Mouse (Mus musculus): Measurements from ENCODE around the gene Eefsec. TPM values are rescaled to one million over a fixed set of nuclear protein-coding genes. Genes with fewer than 3 reads are reported as not detected.

Gene Eefsec
- total and polyA plus RNA-seq, 2 experiments from 2014 or later: 11.3 to 12.9 TPM

DNA sequence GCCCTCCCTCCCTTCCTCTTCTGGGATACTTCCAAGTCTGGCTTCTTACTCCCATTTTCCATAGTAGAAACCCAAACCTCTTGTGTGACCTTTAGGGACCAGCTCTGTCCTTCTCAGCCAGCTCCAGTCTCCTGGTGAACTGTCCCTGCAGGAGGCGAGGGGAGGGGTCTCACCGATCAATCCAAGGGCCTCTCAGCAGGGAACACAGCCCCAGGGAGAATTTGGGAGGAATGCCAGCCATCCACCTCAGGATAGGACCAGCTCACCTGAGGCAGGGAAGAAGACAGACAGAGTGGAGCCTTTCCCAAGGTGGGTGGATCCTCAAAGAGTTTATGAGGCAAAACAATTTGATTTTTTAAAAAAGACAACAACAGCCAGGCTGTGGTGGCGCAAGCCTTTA lies 236.2 kb downstream of the Eefsec start:
- ATAC-seq (ENCODE audit: insufficient read depth, low read depth) (no peak), DNase-seq (ENCODE audit: low spot score) (no peak)
- Histone ChIP-seq H3K4me1 (ENCODE audit: control insufficient read depth, insufficient read depth) (no peaks in the 10 kb centered on the region), H3K9ac (replicated peaks; ENCODE audit: low read depth, low read length) (no peak overlapping the region), H3K9me3 (replicated peaks; ENCODE audit: control insufficient read depth, low read length) (no peaks in the 10 kb centered on the region), H3K27me3 (ENCODE audit: control insufficient read depth, insufficient read depth, low read length) (peaks cover 21% of the 10 kb centered on the region), H3K36me3 (replicated peaks; ENCODE audit: control insufficient read depth, insufficient read depth, low read length) (no peaks in the 10 kb centered on the region), H3K4me2 (ENCODE audit: low read depth, low read length) (no peak overlapping the region), H3K27ac (ENCODE audit: low read depth) (no peak overlapping the region), H3K4me3 (ENCODE audit: low read depth, low read length) (no peak overlapping the region)
- TF ChIP-seq EP300 (IDR thresholded peaks at IDR 0.05; ENCODE audit: low read depth): no peak
- TF ChIP-seq CTCF (IDR thresholded peaks at IDR 0.05; ENCODE audit: low read depth): no peak
- WGBS: 76% methylated on average over 3 of the region's 3 CpGs

DNA sequence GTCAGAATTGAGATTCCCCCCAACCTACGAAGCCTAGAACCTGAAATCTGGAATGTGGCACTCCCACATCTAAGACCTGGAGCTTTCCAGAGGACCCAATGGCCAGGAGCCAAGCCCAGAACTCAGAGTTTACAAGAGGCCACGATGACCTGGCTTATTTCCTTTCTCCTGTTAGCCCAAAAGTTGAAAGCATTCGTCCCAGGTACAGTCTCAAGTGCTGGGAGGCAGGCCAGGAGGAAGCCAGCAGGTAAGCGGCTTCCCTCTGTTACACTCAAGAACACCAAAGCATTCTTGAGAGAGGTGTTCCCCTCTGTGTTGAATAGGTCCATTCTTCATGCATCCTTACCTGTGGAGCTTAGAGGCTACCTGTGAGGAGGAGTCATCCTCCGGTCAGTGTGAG lies 236.9 kb downstream of the Eefsec start:
- Histone ChIP-seq H3K9me3 (replicated peaks; ENCODE audit: control insufficient read depth, low read length) (no peaks in the 10 kb centered on the region), H3K9ac (replicated peaks; ENCODE audit: low read depth, low read length) (no peak overlapping the region), H3K27ac (ENCODE audit: low read depth) (no peak overlapping the region), H3K4me1 (ENCODE audit: control insufficient read depth, insufficient read depth) (no peaks in the 10 kb centered on the region), H3K27me3 (ENCODE audit: control insufficient read depth, insufficient read depth, low read length) (peaks cover 29% of the 10 kb centered on the region), H3K4me2 (ENCODE audit: low read depth, low read length) (no peak overlapping the region), H3K4me3 (ENCODE audit: low read depth, low read length) (no peak overlapping the region), H3K36me3 (replicated peaks; ENCODE audit: control insufficient read depth, insufficient read depth, low read length) (no peaks in the 10 kb centered on the region)
- ATAC-seq (ENCODE audit: insufficient read depth, low read depth) (no peak), DNase-seq (ENCODE audit: low spot score) (no peak)
- no peak for TF ChIP-seq CTCF (IDR thresholded peaks at IDR 0.05; ENCODE audit: low read depth)
- no peak for TF ChIP-seq EP300 (IDR thresholded peaks at IDR 0.05; ENCODE audit: low read depth)
- 81% methylated on average over 5 of the region's 5 CpGs for WGBS

DNA sequence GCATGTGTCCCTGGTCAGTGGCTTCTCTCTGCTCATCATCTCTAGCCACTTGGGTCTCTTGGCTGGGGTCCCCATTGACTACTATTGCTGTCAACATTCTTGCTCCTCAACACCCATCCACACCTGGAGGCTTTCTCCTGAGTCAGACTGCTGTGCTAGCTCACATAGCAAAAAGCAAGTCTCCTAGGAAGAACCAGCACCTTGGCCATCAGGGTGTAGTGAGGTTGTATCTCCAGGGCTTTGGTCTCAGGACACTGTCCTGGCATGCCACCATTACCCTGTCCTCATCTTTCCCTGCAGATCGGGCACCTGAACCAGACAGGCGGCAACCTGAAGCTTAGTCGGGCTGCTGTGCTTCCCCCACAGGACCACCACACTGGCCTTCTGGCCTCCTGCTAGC lies 238.0 kb downstream of the Eefsec start:
- Histone ChIP-seq H3K4me3 (ENCODE audit: low read depth, low read length) (no peak overlapping the region), H3K27ac (ENCODE audit: low read depth) (no peak overlapping the region), H3K4me1 (ENCODE audit: control insufficient read depth, insufficient read depth) (no peaks in the 10 kb centered on the region), H3K9ac (replicated peaks; ENCODE audit: low read depth, low read length) (no peak overlapping the region), H3K36me3 (replicated peaks; ENCODE audit: control insufficient read depth, insufficient read depth, low read length) (no peaks in the 10 kb centered on the region), H3K27me3 (ENCODE audit: control insufficient read depth, insufficient read depth, low read length) (peaks cover 40% of the 10 kb centered on the region), H3K4me2 (ENCODE audit: low read depth, low read length) (no peak overlapping the region), H3K9me3 (replicated peaks; ENCODE audit: control insufficient read depth, low read length) (no peaks in the 10 kb centered on the region)
- DNase-seq (ENCODE audit: low spot score) (no peak), ATAC-seq (ENCODE audit: insufficient read depth, low read depth) (no peak)
- WGBS: 80% methylated on average over 3 of the region's 3 CpGs
- TF ChIP-seq EP300 (IDR thresholded peaks at IDR 0.05; ENCODE audit: low read depth) (no peak), CTCF (IDR thresholded peaks at IDR 0.05; ENCODE audit: low read depth) (no peak)

DNA sequence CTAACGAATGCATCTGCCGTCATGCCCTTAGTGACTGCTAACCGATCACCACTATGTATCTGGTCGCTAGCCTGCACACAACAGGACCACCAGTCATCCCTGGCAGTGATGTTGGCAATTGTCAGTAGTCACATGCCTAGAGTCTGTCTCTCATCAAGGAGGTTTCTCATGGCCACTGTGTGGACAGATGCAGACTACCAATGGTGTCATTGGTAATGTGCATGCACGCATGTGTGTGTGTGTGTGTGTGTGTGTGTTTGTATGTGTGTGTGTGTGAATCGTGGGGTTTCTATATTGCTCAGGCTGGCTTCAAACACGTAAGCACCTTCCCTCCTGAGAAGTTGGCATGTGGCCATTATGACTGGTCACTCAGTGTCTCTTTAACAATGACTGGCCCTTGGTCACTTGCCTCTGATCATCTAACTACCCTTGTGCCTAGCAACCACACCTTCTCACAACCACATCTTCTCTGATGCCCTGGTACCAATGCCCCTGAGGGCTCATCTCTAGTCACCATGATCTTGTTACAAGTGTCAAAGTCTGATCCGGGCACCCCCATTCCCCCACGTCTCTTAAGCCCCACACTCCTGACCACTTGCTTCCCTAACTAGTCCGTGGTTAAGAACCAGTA lies 238.8 kb downstream of the Eefsec start:
- H3K4me2 ChIP-seq (ENCODE audit: low read depth, low read length): no peak overlapping the region
- no peak overlapping the region for H3K4me3 ChIP-seq (ENCODE audit: low read depth, low read length)
- peaks cover 47% of the 10 kb centered on the region for H3K27me3 ChIP-seq (ENCODE audit: control insufficient read depth, insufficient read depth, low read length)
- H3K4me1 ChIP-seq (ENCODE audit: control insufficient read depth, insufficient read depth): no peaks in the 10 kb centered on the region
- DNase-seq (ENCODE audit: low spot score) (no peak), ATAC-seq (ENCODE audit: insufficient read depth, low read depth) (no peak)
- no peak overlapping the region for H3K27ac ChIP-seq (ENCODE audit: low read depth)
- WGBS: 82% methylated on average over 10 of the region's 10 CpGs
- no peak for TF ChIP-seq CTCF (IDR thresholded peaks at IDR 0.05; ENCODE audit: low read depth)
- no peak for TF ChIP-seq EP300 (IDR thresholded peaks at IDR 0.05; ENCODE audit: low read depth)
- H3K9me3 ChIP-seq (replicated peaks; ENCODE audit: control insufficient read depth, low read length): no peaks in the 10 kb centered on the region
- H3K36me3 ChIP-seq (replicated peaks; ENCODE audit: control insufficient read depth, insufficient read depth, low read length): no peaks in the 10 kb centered on the region
- H3K9ac ChIP-seq (replicated peaks; ENCODE audit: low read depth, low read length): no peak overlapping the region

Other genes with a start within 250 kb of the Eefsec start
- not detected in 2 replicates for gene Dnajb8, start 224.3 kb downstream of the Eefsec start, total RNA-seq (2014; rRNA removed; ENCODE audit: low replicate concordance)
- not detected in 2 replicates for gene Dnajb8, start 224.3 kb downstream of the Eefsec start, polyA plus RNA-seq (2015; fragmentation: Nextera tagmentation; extraction: Ambion mirVana)
- gene Ruvbl1, start 18.9 kb upstream of the Eefsec start, total RNA-seq (2014; rRNA removed; ENCODE audit: low replicate concordance): 12.2 and 27.4 TPM in 2 replicates
- 42.3 and 44.9 TPM in 2 replicates for gene Ruvbl1, start 18.9 kb upstream of the Eefsec start, polyA plus RNA-seq (2015; fragmentation: Nextera tagmentation; extraction: Ambion mirVana)
- gene Sec61a1, start 72.4 kb upstream of the Eefsec start, total RNA-seq (2014; rRNA removed; ENCODE audit: low replicate concordance): 131 and 172 TPM in 2 replicates
- gene Sec61a1, start 72.4 kb upstream of the Eefsec start, polyA plus RNA-seq (2015; fragmentation: Nextera tagmentation; extraction: Ambion mirVana): 85.9 and 88.0 TPM in 2 replicates
- 16.1 and 46.4 TPM in 2 replicates for gene Kbtbd12, start 191.4 kb upstream of the Eefsec start, total RNA-seq (2014; rRNA removed; ENCODE audit: low replicate concordance)
- 52.1 and 54.2 TPM in 2 replicates for gene Kbtbd12, start 191.4 kb upstream of the Eefsec start, polyA plus RNA-seq (2015; fragmentation: Nextera tagmentation; extraction: Ambion mirVana)